Mouse (Mus musculus) small intestine, adult 2 months (tissue): ENCODE results near the gene Mtpn.

Experiments used
- CTCF ChIP-seq: fragments of 200-500 bp; IDR thresholded peaks from 2 replicates; pipeline ENCODE4 v1.5.1; 2012; ENCODE audit warnings: low read depth, mild to moderate bottlenecking, control low read depth, inconsistent platforms, low read length, moderate library complexity, mixed read lengths; ENCODE audit not compliant: insufficient replicate concordance, insufficient read length; ENCODE audit errors: extremely low read depth
- POLR2A ChIP-seq: fragments of 200-500 bp; IDR thresholded peaks from 2 replicates; pipeline ENCODE4 v1.6.1; 2012; ENCODE audit warnings: low read depth, mild to moderate bottlenecking, control low read depth, inconsistent platforms, low read length, moderate library complexity

DNA sequence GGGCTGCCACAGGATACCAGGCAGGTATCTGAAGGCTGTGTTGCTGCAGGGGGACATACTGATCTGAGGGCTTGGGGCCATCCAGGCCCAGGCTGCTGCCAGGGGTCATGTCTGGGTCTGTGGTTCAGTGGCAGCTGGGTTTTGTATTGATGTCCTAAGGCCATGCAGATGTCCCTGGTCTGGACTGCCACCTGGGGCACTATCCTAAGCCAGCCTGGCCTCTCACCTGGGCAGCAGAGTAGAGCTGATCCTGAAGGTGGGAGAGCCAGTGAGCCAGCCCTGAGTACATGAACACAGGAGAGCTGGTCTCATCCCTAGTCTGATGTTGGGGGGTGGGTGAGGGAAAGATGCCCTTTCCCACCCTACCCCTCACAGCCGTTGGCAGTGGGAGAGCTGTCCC lies 62.9 kb downstream of the Mtpn start:
- TF ChIP-seq CTCF (no peak), POLR2A (no peak)
